Mouse (Mus musculus) ES-Bruce4 (cell line): Measurements from ENCODE around the gene Col9a1.

Source experiments
- CTCF ChIP-seq: IDR thresholded peaks from one replicate; pipeline ENCODE4 v1.8.1; 2011; ENCODE audit warnings: low read depth, low read length
- EP300 ChIP-seq: IDR thresholded peaks from 2 replicates; pipeline ENCODE4 v1.6.1; 2011; ENCODE audit warnings: low read depth, low read length; ENCODE audit not compliant: insufficient read depth
- POLR2A ChIP-seq: IDR thresholded peaks from one replicate; pipeline ENCODE4 v1.8.1; 2011; ENCODE audit warnings: low read length; ENCODE audit not compliant: insufficient read depth

GRCm38 (mm10) chr1:24194111-24194510 lies 16.7 kb downstream of the Col9a1 start:
- TF ChIP-seq CTCF: no peak
- no peak for TF ChIP-seq POLR2A
- TF ChIP-seq EP300: no peak
